Mouse (Mus musculus) activated CD4-positive, CD25-positive, alpha-beta regulatory T cell, adult 4 months (primary cell): ENCODE results near the gene Ppm1n. TPM values are rescaled to one million over a fixed set of nuclear protein-coding genes. Genes with fewer than 3 reads are reported as not detected.
A peak's percentile ranks its signal among the peaks of the same experiment; 100 is the strongest.

Source experiments
- ATAC-seq: one replicate; pipeline ENCODE4 v1.8.0; 2017
- polyA plus RNA-seq, 2 experiments: library from polyadenylated mRNA; unstranded; fragments of 100-300 nt; shearing (Covaris generic); gene quantifications; one replicate each; pipeline ENCODE4 v1.2.1; 2017

Ppm1n gene
- polyA plus RNA-seq, 2 experiments from 2014 or later, result 1.1 to 1.2 TPM

GRCm38 (mm10) chr7:19245083-19245482 is 34.8 kb downstream of the Ppm1n start:
- no peak for ATAC-seq

GRCm38 (mm10) chr7:19243858-19244257 is 36.0 kb downstream of the Ppm1n start:
- no peak for ATAC-seq

GRCm38 (mm10) chr7:19242005-19242404 is 37.9 kb downstream of the Ppm1n start:
- no peak for ATAC-seq

- ATAC-seq, result no peak
Observed at GRCm38 (mm10) chr7:19240905-19241463, 38.9 kb downstream of the Ppm1n start.

GRCm38 (mm10) chr7:19239986-19240385 is 39.9 kb downstream of the Ppm1n start:
- no peak for ATAC-seq

- peak; percentile 89 for ATAC-seq
Observed at GRCm38 (mm10) chr7:19239423-19239822, 40.4 kb downstream of the Ppm1n start.

GRCm38 (mm10) chr7:19238344-19238743 is 41.5 kb downstream of the Ppm1n start:
- ATAC-seq, result no peak

- ATAC-seq, result no peak
Observed at GRCm38 (mm10) chr7:19236411-19236810, 43.5 kb downstream of the Ppm1n start.

GRCm38 (mm10) chr7:19235092-19235671 is 44.7 kb downstream of the Ppm1n start:
- no peak for ATAC-seq

GRCm38 (mm10) chr7:19234652-19235051 is 45.2 kb downstream of the Ppm1n start:
- no peak for ATAC-seq

- ATAC-seq, result no peak
Observed at GRCm38 (mm10) chr7:19231849-19232248, 48.0 kb downstream of the Ppm1n start.

GRCm38 (mm10) chr7:19230899-19231298 is 49.0 kb downstream of the Ppm1n start:
- no peak for ATAC-seq

- no peak for ATAC-seq
Observed at GRCm38 (mm10) chr7:19230041-19230580, 49.8 kb downstream of the Ppm1n start.

- ATAC-seq, result no peak
Observed at GRCm38 (mm10) chr7:19229404-19229803, 50.5 kb downstream of the Ppm1n start.

GRCm38 (mm10) chr7:19228793-19229148 is 51.1 kb downstream of the Ppm1n start:
- ATAC-seq, result no peak

- ATAC-seq, result peak; percentile 82
Observed at GRCm38 (mm10) chr7:19227883-19228792, 51.7 kb downstream of the Ppm1n start, which contains the start of gene Opa3. Opa3 (plus strand) TSS chr7:19228334.

- no peak for ATAC-seq
Observed at GRCm38 (mm10) chr7:19226817-19227797, 52.8 kb downstream of the Ppm1n start.

Other genes with a start within 250 kb of the Ppm1n start
- gene Rsph6a, start 225.4 kb downstream of the Ppm1n start, polyA plus RNA-seq, result not detected
- not detected for gene Dmwd, start 203.8 kb downstream of the Ppm1n start, polyA plus RNA-seq
- gene Dmpk, start 196.2 kb downstream of the Ppm1n start, polyA plus RNA-seq, result not detected
- under 1 TPM in 1 of 2 experiments, not detected in 1; 0.25 TPM for gene Six5, start 185.5 kb downstream of the Ppm1n start, polyA plus RNA-seq
- gene Gm4969, start 161.7 kb downstream of the Ppm1n start, polyA plus RNA-seq, result not detected
- gene Fbxo46, start 160.2 kb downstream of the Ppm1n start, polyA plus RNA-seq, result 10 to 100 TPM; 17.1 to 17.7 TPM
- gene Qpctl, start 130.8 kb downstream of the Ppm1n start, polyA plus RNA-seq, result 10 to 100 TPM in 1 of 2 experiments, 1 to 10 TPM in 1; 8.9 to 11.6 TPM
- 10 to 100 TPM; 85.2 to 96.5 TPM for gene Snrpd2, start 130.3 kb downstream of the Ppm1n start, polyA plus RNA-seq
- not detected for gene Gipr, start 113.9 kb downstream of the Ppm1n start, polyA plus RNA-seq
- 10 to 100 TPM in 1 of 2 experiments, 1 to 10 TPM in 1; 5.2 to 16.9 TPM for gene Eml2, start 103.6 kb downstream of the Ppm1n start, polyA plus RNA-seq
- gene Gpr4, start 67.5 kb downstream of the Ppm1n start, polyA plus RNA-seq, result under 1 TPM in 1 of 2 experiments, not detected in 1; 0.30 TPM
- 10 to 100 TPM; 16.6 to 16.9 TPM for gene Opa3, start 51.7 kb downstream of the Ppm1n start, polyA plus RNA-seq
- 100 to 1,000 TPM in 1 of 2 experiments, 10 to 100 TPM in 1; 96.0 to 113 TPM for gene Vasp, start 8.2 kb downstream of the Ppm1n start, polyA plus RNA-seq
- gene Rtn2, start 2.6 kb upstream of the Ppm1n start, polyA plus RNA-seq, result not detected
- 1 to 10 TPM in 1 of 2 experiments, under 1 TPM in 1; 0.79 to 1.1 TPM for gene Fosb, start 30.0 kb upstream of the Ppm1n start, polyA plus RNA-seq
- gene Ercc1, start 64.7 kb upstream of the Ppm1n start, polyA plus RNA-seq, result 10 to 100 TPM; 61.1 to 72.3 TPM
- 10 to 100 TPM; 19.4 to 20.2 TPM for gene Cd3eap, start 79.4 kb upstream of the Ppm1n start, polyA plus RNA-seq
- gene Ppp1r13l, start 79.7 kb upstream of the Ppm1n start, polyA plus RNA-seq, result under 1 TPM in 1 of 2 experiments, not detected in 1; 0.17 TPM
- gene Ercc2, start 101.9 kb upstream of the Ppm1n start, polyA plus RNA-seq, result 10 to 100 TPM in 1 of 2 experiments, 1 to 10 TPM in 1; 4.7 to 10.8 TPM
- gene Klc3, start 124.0 kb upstream of the Ppm1n start, polyA plus RNA-seq, result 1 to 10 TPM; 3.1 to 6.0 TPM
- under 1 TPM in 1 of 2 experiments, not detected in 1; 0.34 TPM for gene Ckm, start 124.7 kb upstream of the Ppm1n start, polyA plus RNA-seq
- 1 to 10 TPM; 1.2 to 2.7 TPM for gene Mark4, start 178.8 kb upstream of the Ppm1n start, polyA plus RNA-seq
- gene Exoc3l2, start 183.3 kb upstream of the Ppm1n start, polyA plus RNA-seq, result not detected
- under 1 TPM; 0.90 to 0.91 TPM for gene Bloc1s3, start 228.3 kb upstream of the Ppm1n start, polyA plus RNA-seq
- 10 to 100 TPM; 38.7 to 44.6 TPM for gene Trappc6a, start 228.3 kb upstream of the Ppm1n start, polyA plus RNA-seq
- not detected for gene Nkpd1, start 237.8 kb upstream of the Ppm1n start, polyA plus RNA-seq